Mouse (Mus musculus): ENCODE measurements at regions not wholly inside any gene's neighbourhood (a gene's known extent, or its start where the extent isn't known, plus 50 kb on each side); places are given as distances from the start of the nearest gene placed in this dataset.
A peak's percentile ranks its signal among the peaks of the same experiment; 100 is the strongest.

GRCm38 (mm10) chr8:116346990-116347389, 157.8 kb upstream of the Dynlrb2 start:
- ATAC-seq (replicated peaks in 1 of 2; ENCODE audit: insufficient read depth in 1 of 2, low FRiP score in 2 of 2, low TSS enrichment in 1 of 2, low read depth in 1 of 2, poor library complexity in 2 of 2, severe bottlenecking in 2 of 2): no peak

- no peak for ATAC-seq (replicated peaks in 1 of 2; ENCODE audit: insufficient read depth in 1 of 2, low FRiP score in 2 of 2, low TSS enrichment in 1 of 2, low read depth in 1 of 2, poor library complexity in 2 of 2, severe bottlenecking in 2 of 2)
Observed at GRCm38 (mm10) chr8:116344590-116345222, 160.1 kb upstream of the Dynlrb2 start.

GRCm38 (mm10) chr8:116343534-116343933, 161.2 kb upstream of the Dynlrb2 start:
- no peak for ATAC-seq (replicated peaks in 1 of 2; ENCODE audit: insufficient read depth in 1 of 2, low FRiP score in 2 of 2, low TSS enrichment in 1 of 2, low read depth in 1 of 2, poor library complexity in 2 of 2, severe bottlenecking in 2 of 2)

GRCm38 (mm10) chr8:116334772-116335171, 170.0 kb upstream of the Dynlrb2 start:
- ATAC-seq (replicated peaks in 1 of 2; ENCODE audit: insufficient read depth in 1 of 2, low FRiP score in 2 of 2, low TSS enrichment in 1 of 2, low read depth in 1 of 2, poor library complexity in 2 of 2, severe bottlenecking in 2 of 2): no peak

- no peak for ATAC-seq (replicated peaks in 1 of 2; ENCODE audit: insufficient read depth in 1 of 2, low FRiP score in 2 of 2, low TSS enrichment in 1 of 2, low read depth in 1 of 2, poor library complexity in 2 of 2, severe bottlenecking in 2 of 2)
Observed at GRCm38 (mm10) chr8:116334101-116334500, 170.7 kb upstream of the Dynlrb2 start.

- ATAC-seq (replicated peaks in 1 of 2; ENCODE audit: insufficient read depth in 1 of 2, low FRiP score in 2 of 2, low TSS enrichment in 1 of 2, low read depth in 1 of 2, poor library complexity in 2 of 2, severe bottlenecking in 2 of 2): no peak
Observed at GRCm38 (mm10) chr8:116320014-116320680, 184.6 kb upstream of the Dynlrb2 start.

GRCm38 (mm10) chr8:116315410-116315809, 189.4 kb upstream of the Dynlrb2 start:
- no peak for ATAC-seq (replicated peaks in 1 of 2; ENCODE audit: insufficient read depth in 1 of 2, low FRiP score in 2 of 2, low TSS enrichment in 1 of 2, low read depth in 1 of 2, poor library complexity in 2 of 2, severe bottlenecking in 2 of 2)

GRCm38 (mm10) chr8:116314429-116315092, 190.2 kb upstream of the Dynlrb2 start:
- ATAC-seq (replicated peaks in 1 of 2; ENCODE audit: insufficient read depth in 1 of 2, low FRiP score in 2 of 2, low TSS enrichment in 1 of 2, low read depth in 1 of 2, poor library complexity in 2 of 2, severe bottlenecking in 2 of 2): peak; percentile 63 to 84

GRCm38 (mm10) chr8:116298891-116299290, 205.9 kb upstream of the Dynlrb2 start:
- ATAC-seq (replicated peaks in 1 of 2; ENCODE audit: insufficient read depth in 1 of 2, low FRiP score in 2 of 2, low TSS enrichment in 1 of 2, low read depth in 1 of 2, poor library complexity in 2 of 2, severe bottlenecking in 2 of 2): no peak

GRCm38 (mm10) chr8:116290671-116291245, 214.0 kb upstream of the Dynlrb2 start:
- ATAC-seq (replicated peaks in 1 of 2; ENCODE audit: insufficient read depth in 1 of 2, low FRiP score in 2 of 2, low TSS enrichment in 1 of 2, low read depth in 1 of 2, poor library complexity in 2 of 2, severe bottlenecking in 2 of 2): no peak

- no peak for ATAC-seq (replicated peaks in 1 of 2; ENCODE audit: insufficient read depth in 1 of 2, low FRiP score in 2 of 2, low TSS enrichment in 1 of 2, low read depth in 1 of 2, poor library complexity in 2 of 2, severe bottlenecking in 2 of 2)
Observed at GRCm38 (mm10) chr8:116289237-116289636, 215.5 kb upstream of the Dynlrb2 start.

GRCm38 (mm10) chr8:116283990-116284389, 220.8 kb upstream of the Dynlrb2 start:
- no peak for ATAC-seq (replicated peaks in 1 of 2; ENCODE audit: insufficient read depth in 1 of 2, low FRiP score in 2 of 2, low TSS enrichment in 1 of 2, low read depth in 1 of 2, poor library complexity in 2 of 2, severe bottlenecking in 2 of 2)

GRCm38 (mm10) chr8:116282341-116282740, 222.4 kb upstream of the Dynlrb2 start:
- ATAC-seq (replicated peaks in 1 of 2; ENCODE audit: insufficient read depth in 1 of 2, low FRiP score in 2 of 2, low TSS enrichment in 1 of 2, low read depth in 1 of 2, poor library complexity in 2 of 2, severe bottlenecking in 2 of 2): no peak

GRCm38 (mm10) chr8:116275014-116275413, 229.8 kb upstream of the Dynlrb2 start:
- ATAC-seq (replicated peaks in 1 of 2; ENCODE audit: insufficient read depth in 1 of 2, low FRiP score in 2 of 2, low TSS enrichment in 1 of 2, low read depth in 1 of 2, poor library complexity in 2 of 2, severe bottlenecking in 2 of 2): no peak

- ATAC-seq (replicated peaks in 1 of 2; ENCODE audit: insufficient read depth in 1 of 2, low FRiP score in 2 of 2, low TSS enrichment in 1 of 2, low read depth in 1 of 2, poor library complexity in 2 of 2, severe bottlenecking in 2 of 2): no peak
Observed at GRCm38 (mm10) chr8:116271238-116271637, 233.5 kb upstream of the Dynlrb2 start.

GRCm38 (mm10) chr8:116269393-116269792, 235.4 kb upstream of the Dynlrb2 start:
- no peak for ATAC-seq (replicated peaks in 1 of 2; ENCODE audit: insufficient read depth in 1 of 2, low FRiP score in 2 of 2, low TSS enrichment in 1 of 2, low read depth in 1 of 2, poor library complexity in 2 of 2, severe bottlenecking in 2 of 2)

- 0 out of 4 replicates have a peak, but pooled peaks of 1 of the 2 experiments have one; percentile 27 for ATAC-seq (replicated peaks in 1 of 2; ENCODE audit: insufficient read depth in 1 of 2, low FRiP score in 2 of 2, low TSS enrichment in 1 of 2, low read depth in 1 of 2, poor library complexity in 2 of 2, severe bottlenecking in 2 of 2)
Observed at GRCm38 (mm10) chr8:116268685-116269084, 236.1 kb upstream of the Dynlrb2 start.

- ATAC-seq (replicated peaks in 1 of 2; ENCODE audit: insufficient read depth in 1 of 2, low FRiP score in 2 of 2, low TSS enrichment in 1 of 2, low read depth in 1 of 2, poor library complexity in 2 of 2, severe bottlenecking in 2 of 2): no peak
Observed at GRCm38 (mm10) chr8:116268161-116268560, 236.6 kb upstream of the Dynlrb2 start.

Measured in hematopoietic stem cell, adult 5-6 weeks (primary cell).